1 mouse cellular context compared by ENCODE assay signal in the genomic region with DNA sequence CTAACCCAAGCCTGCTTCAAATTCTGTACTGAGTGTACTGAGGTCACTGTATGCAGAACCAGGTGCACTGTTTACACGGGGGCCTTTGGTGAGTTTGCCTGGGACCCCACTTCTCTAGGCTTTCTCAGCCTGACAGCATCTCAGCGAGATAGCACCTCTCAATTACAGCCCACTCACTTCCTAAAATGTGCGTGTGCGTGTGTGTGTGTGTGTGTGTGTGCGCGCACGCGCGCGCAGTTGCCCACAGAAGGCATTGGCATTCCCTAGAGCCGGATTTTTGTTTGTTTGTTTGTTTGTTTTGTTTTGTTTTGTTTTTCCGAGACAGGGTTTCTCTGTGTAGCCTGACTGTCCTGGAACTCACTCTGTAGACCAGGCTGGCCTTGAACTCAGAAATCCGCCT. TPM values are rescaled to one million over a fixed set of nuclear protein-coding genes. Genes with fewer than 3 reads are reported as not detected.
"Had no signal": no experiment of that assay in that cellular context is flagged by ENCODE, and none has a peak within 500 bp of the region (broad histone marks: within the 10 kb centered on the region; RNA-seq: fewer than 3 reads in every experiment).

No protein-coding gene starts in this region.

RNA-seq across cellular contexts. Expression of a gene that starts 48.9 kb away (rescaled TPM):
- total RNA-seq: megakaryocyte-erythroid progenitor cell, adult 5-6 weeks had no signal
